Mouse (Mus musculus): ENCODE data around the gene Unc45a.

DNA sequence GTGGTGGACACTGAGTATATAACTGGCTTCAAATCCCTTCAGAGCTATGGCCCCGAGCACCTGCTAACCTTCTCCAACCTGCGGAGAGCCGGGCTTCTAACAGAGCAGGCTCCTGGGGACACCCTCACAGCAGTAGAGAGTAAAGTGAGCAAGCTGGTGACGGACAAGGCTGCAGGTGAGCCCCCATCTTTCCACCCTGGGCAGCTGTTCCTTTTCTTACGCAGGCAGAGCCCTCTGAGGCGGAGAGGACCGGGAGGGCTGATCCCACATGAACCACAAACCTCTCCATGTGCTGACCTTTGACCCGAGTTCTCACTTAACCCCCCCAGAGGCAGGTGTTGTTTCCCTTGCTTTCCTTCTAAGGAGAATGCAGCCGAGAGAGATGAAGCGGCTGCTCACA is 53.1 kb downstream of the Unc45a start:
- TF ChIP-seq TCF12 (IDR thresholded peaks at IDR 0.05; ENCODE audit: low read depth, low read length) (no peak), KAT2A (IDR thresholded peaks at IDR 0.05; ENCODE audit: insufficient replicate concordance, low read length) (no peak), SMC3 (IDR thresholded peaks at IDR 0.05; ENCODE audit: low read depth, low read length) (no peak), JUND (conservative IDR thresholded peaks at IDR 0.05; ENCODE audit: low read depth, low read length) (no peak), MEF2A (IDR thresholded peaks at IDR 0.05; ENCODE audit: borderline replicate concordance, low read depth, low read length) (no peak), MAFK (IDR thresholded peaks at IDR 0.05; ENCODE audit: insufficient replicate concordance, low read length) (no peak), POLR2A (IDR thresholded peaks at IDR 0.05; ENCODE audit: low read depth, low read length) (no peak), CTCF (conservative IDR thresholded peaks at IDR 0.05 in 1 of 2, IDR thresholded peaks at IDR 0.05 in 1 of 2; ENCODE audit: low read depth in 2 of 2, low read length in 2 of 2) (no peak), EP300 (IDR thresholded peaks at IDR 0.05; ENCODE audit: low read length) (no peak), TBP (conservative IDR thresholded peaks at IDR 0.05; ENCODE audit: low read depth, low read length) (no peak), ZC3H11A (IDR thresholded peaks at IDR 0.05; ENCODE audit: low read depth, low read length) (no peak), E2F4 (IDR thresholded peaks at IDR 0.05; ENCODE audit: insufficient replicate concordance, low read depth, low read length) (no peak), MAZ (IDR thresholded peaks at IDR 0.05; ENCODE audit: low read depth, low read length) (no peak)
